Mouse (Mus musculus): ENCODE measurements around the gene Eef2k.

Eef2k gene

GRCm38 (mm10) chr7:120848831-120849512 lies 6.3 kb downstream of the Eef2k start:
- no peak for DNase-seq

- DNase-seq: no peak
These were observed 7.5 kb downstream of the Eef2k start for GRCm38 (mm10) chr7:120850165-120850564.

GRCm38 (mm10) chr7:120859854-120860253 lies 17.2 kb downstream of the Eef2k start:
- DNase-seq: no peak

- DNase-seq: no peak
These were observed 18.3 kb downstream of the Eef2k start for GRCm38 (mm10) chr7:120860799-120861487.

DNA sequence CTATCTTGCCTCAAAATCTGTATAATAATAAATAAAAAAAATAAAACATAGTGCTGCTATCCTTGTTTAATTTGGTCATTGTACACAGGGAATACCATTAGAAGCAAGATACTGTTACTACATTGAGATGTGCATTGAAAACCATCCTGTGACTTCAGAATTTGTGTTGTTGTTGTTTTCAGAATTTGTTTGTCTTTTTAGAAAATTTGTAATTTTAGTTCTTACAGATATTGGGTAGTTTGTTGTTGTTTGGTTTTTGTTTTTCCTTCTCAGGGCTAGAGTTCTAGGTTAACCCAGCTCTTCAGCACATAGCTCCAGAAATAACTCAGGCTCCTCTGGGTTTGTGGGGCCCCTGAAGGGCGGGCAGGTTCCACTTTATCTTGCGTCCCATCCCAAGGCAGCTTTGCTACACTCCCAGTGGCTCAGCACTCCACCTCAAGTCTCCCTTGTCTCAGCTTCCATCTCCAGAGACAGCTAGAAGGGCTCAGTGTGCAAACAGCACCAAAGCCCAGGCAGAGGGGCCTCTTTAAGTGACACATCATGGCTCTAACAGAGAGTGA lies 18.9 kb downstream of the Eef2k start:
- DNase-seq: no peak

DNA sequence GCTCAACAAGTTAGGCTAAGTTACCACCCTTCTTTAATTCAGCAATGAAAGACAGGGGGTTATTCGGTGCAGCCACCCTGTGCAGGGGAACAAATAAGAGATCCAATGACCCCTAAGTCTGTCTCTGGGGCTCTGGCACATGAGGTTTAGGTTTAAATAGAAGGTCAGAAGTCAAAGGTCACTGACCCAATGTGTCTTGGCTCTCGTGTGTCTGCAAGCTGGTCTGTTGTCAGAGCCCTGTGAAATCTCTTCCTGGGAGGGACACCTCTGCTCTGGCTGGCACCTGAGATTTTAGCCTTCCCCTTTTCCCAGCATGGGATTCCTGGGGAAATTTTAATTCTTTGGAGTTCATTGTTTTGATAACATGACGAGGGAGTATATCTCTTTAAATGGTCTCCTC lies 19.6 kb downstream of the Eef2k start:
- no peak for DNase-seq

DNA sequence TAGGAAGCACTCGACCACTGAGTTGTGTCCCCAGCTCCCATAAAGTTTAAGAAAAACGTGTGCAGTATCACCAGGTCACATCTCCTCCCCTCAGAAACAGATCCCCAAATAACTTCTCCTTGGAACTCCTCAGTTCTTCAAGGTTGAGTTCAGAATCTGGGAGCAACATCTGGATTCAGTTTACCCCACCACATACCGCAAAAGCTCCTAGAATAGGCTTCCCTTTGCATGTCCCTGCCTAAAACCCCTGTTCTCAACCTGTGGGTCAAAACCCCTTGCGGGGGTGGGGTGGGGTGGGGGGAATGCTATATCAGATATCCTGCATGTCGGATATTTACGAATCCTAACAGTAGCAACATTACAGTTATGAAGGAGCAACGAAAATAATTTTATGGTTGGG lies 20.0 kb downstream of the Eef2k start:
- no peak for DNase-seq

DNA sequence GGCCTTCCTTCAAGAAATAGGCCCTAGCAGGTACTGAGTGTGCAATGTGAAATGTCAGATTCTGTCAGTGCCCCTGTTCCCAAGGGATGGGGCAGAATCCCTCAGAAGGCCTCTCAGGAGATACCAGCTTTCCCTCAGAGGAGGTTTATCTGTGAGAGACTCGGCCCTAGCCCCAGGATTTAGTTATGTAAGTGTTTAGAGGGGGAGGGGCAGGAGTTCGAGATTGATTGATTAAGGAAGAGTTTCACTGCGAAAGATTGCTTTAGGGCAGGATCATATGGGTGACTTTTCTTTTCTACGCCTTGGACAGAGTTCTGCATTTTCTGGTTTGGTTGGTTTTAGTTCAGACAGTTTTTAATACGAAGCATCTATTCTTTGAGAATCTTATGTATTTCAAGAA lies 20.8 kb downstream of the Eef2k start:
- no peak for DNase-seq

DNA sequence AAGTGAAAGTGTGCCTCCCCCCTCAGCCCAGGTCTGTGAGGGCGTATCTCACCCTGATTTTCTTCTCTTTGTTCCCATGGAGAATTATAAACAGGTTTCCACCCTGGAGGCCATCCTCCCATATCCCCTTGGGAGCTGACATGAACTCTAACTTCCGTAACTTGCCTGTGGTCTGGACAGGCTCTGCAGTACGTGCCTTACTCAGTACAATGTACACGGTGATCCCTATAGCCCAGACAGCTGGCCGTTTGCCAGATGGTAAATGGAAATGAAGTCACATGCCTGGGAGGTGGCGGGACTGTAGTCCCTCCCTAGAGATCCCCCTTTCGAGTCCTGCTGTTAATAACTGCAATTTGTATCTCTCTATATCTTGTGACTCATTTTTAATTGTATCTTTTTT lies 22.5 kb downstream of the Eef2k start:
- peak in 1 of 2 experiments; percentile 17 for DNase-seq

DNA sequence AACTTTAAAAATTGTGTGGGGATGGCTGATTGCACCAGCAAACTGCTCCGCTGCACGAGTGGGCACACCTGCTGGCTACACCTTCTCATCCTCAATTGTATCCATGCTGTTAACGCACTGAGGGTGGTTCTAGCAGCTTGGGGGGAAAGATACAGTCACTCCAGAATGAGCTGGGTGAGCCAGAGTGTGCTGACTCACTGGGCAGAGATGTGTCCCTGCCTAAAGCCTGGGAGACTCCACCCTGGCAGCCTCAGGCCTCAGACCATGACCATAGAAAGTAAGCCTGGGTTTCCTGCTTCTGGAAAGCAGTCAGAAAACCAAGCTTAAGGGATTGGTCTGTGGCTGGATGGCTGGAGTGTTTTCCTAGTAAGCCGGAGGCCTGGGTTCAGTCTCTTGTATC lies 23.2 kb downstream of the Eef2k start:
- no peak for DNase-seq

- DNase-seq: no peak
These were observed 24.1 kb downstream of the Eef2k start for GRCm38 (mm10) chr7:120866684-120867083.

GRCm38 (mm10) chr7:120867720-120868119 lies 25.1 kb downstream of the Eef2k start:
- DNase-seq: no peak

GRCm38 (mm10) chr7:120869883-120870282 lies 27.3 kb downstream of the Eef2k start:
- DNase-seq: no peak

- DNase-seq: no peak
These were observed 27.9 kb downstream of the Eef2k start for GRCm38 (mm10) chr7:120870431-120871008.

DNA sequence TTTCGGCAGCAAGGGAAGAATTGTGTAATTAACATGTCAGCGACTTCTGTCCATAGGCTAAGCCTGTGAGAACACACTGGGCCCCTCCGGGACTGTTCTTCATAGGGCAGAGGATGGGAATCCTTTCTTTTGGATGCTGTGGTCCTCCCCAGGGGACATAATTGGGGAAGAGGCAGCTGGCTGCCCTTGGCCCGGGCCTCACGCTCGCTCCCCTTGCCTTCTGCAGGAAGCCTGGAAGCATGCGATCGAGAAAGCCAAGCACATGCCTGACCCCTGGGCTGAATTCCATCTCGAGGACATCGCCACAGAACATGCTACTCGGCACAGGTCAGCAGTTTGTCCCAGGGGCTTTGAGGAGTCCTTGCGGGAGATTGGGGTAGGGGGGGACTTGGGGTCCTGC lies 30.5 kb downstream of the Eef2k start:
- DNase-seq: no peak

GRCm38 (mm10) chr7:120874021-120874420 lies 31.4 kb downstream of the Eef2k start:
- DNase-seq: no peak

GRCm38 (mm10) chr7:120874764-120875539 lies 32.3 kb downstream of the Eef2k start:
- peak in 1 of 2 experiments; percentile 9 for DNase-seq

- no peak for DNase-seq
These were observed 33.1 kb downstream of the Eef2k start for GRCm38 (mm10) chr7:120875540-120876388.

DNA sequence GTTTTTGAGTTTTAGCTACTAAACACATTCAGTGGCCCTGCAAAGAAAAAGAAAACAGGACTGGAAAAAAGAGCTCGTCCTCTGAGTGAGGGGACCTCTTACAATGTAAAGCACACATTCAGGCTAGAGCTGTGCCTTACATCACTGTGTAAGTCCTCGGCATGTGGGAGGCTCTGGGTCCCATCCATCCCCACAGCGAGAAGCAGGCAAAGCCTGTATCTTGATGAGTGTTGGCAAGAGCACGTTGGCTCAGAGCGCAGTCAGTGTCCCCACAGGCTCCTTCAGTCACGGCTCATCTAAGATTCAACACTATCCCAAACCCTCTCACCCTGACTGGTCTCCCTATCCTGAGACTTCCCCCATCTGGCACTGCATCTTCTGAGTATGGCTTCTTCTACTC lies 35.6 kb downstream of the Eef2k start:
- DNase-seq: no peak

DNA sequence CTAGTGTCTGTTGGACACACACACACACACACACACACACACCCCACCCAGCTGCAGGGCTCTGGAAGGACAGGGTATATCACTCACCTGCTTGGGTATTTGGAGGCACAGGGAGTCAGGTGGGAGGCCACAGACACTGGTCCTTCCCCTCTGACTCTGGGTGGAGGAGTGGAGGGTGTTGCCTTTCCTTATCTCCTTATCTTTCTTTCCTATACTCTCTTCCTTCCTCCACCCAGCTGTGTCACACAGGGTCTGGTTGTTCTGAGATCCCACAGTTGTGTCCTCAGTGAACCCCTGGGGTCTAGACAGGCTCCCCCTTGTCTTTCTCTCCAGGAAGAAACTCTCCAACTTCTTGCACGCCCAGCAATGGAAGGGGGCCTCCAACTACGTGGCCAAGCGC lies 37.3 kb downstream of the Eef2k start:
- DNase-seq: no peak

DNA sequence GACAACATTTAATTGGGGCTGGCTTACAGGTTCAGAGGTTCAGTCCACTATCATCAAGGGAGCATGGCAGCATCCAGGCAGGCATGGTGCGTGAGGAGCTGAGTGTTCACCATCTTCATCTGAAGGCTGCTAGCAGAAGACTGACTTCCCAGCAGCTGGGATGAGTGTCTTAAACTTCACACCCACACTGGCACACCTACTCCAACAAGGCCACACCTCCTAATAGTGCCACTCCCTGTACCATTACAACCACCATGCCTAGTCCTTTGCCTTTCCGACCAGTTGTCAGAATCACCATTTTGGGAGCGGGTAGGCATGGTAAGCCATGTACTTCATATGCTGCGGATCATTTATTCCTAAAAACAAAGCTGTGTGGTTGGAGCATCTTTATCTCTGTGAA lies 38.1 kb downstream of the Eef2k start:
- DNase-seq: no peak

GRCm38 (mm10) chr7:120881451-120881850 lies 38.8 kb downstream of the Eef2k start:
- no peak for DNase-seq
